Mouse (Mus musculus) kidney, adult 2 months (tissue): ENCODE data around the gene Mylip. TPM values are rescaled to one million over a fixed set of nuclear protein-coding genes. Genes with fewer than 3 reads are reported as not detected.

Experiments used
- DNase-seq: peaks from one replicate; pipeline ENCODE4 v3.0.0; 2021
- H3K27ac ChIP-seq: fragments of 200-500 bp; 2 replicates; pipeline ENCODE4 v1.5.1; 2012; ENCODE audit warnings: low read depth, low read length, control low read depth, inconsistent platforms; ENCODE audit not compliant: insufficient read depth
- H3K27me3 ChIP-seq: fragments of 200-500 bp; replicated peaks from 2 replicates; pipeline ENCODE4 v1.6.1; 2012; ENCODE audit warnings: mild to moderate bottlenecking, moderate library complexity, low read length, inconsistent platforms; ENCODE audit not compliant: control insufficient read depth, insufficient read depth
- H3K36me3 ChIP-seq: fragments of 200-500 bp; 2 replicates; pipeline ENCODE4 v1.6.1; 2012; ENCODE audit warnings: mild to moderate bottlenecking, moderate library complexity, low read length, inconsistent platforms; ENCODE audit not compliant: control insufficient read depth, insufficient read depth
- H3K4me1 ChIP-seq: fragments of 200-500 bp; 2 replicates; pipeline ENCODE4 v1.6.1; 2011; ENCODE audit warnings: low read length; ENCODE audit not compliant: control insufficient read depth, insufficient read depth
- H3K4me3 ChIP-seq: fragments of 200-500 bp; 2 replicates; pipeline ENCODE4 v1.5.1; 2011; ENCODE audit warnings: mild to moderate bottlenecking, low read depth, low read length, control low read depth; ENCODE audit not compliant: insufficient read depth
- CTCF ChIP-seq: fragments of 200-500 bp; conservative IDR thresholded peaks from 2 replicates; pipeline ENCODE4 v1.5.1; 2011; ENCODE audit warnings: low read depth, mild to moderate bottlenecking, control low read depth, low read length, moderate library complexity, mixed read lengths; ENCODE audit not compliant: insufficient read depth, insufficient read length
- POLR2A ChIP-seq: fragments of 200-500 bp; IDR thresholded peaks from one replicate; pipeline ENCODE4 v1.6.1; 2011; ENCODE audit warnings: low read depth, low read length, control low read depth
- WGBS: fragments of 180-500 bp; shearing (Covaris S2); methylation state at CpG from one replicate; pipeline ENCODE4 v1.1.7; 2018; 5-methylcytosine and 5-hydroxymethylcytosine counted together
- polyA plus RNA-seq: library from polyadenylated mRNA; depleted of rRNA; stranded (reverse); fragments of >200 nt; gene quantifications from 2 replicates; pipeline ENCODE4 v1.2.3, GENCODE M21; 2012

The Mylip gene
- polyA plus RNA-seq, 1 experiment: 29.4 TPM

DNA sequence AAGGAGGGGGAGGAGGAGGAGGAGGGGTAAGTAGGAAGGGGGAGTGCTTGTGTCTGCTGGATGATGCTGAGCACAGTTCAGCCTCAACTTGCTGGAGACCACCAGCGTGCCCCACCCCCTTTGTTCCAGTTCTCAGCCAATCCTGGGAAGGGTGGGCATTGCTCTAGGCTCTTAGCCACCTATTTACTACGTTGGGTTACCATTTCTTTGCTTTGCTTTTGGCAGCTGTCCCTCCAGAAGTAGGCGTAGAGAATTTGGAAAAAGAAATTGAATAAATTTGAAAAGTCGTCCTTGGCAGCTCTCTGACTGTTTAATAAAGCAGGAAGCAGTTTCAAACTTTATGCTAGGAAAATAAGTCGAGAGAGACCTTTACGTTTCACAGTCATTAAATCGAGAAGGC is 11.2 kb downstream of the Mylip start:
- H3K27me3 ChIP-seq: no peaks in the 10 kb centered on the region
- WGBS: 59% methylated on average over 7 of the region's 7 CpGs
- TF ChIP-seq CTCF: no peak
- TF ChIP-seq POLR2A: no peak
- H3K4me1 ChIP-seq: peaks cover 17% of the 10 kb centered on the region; the same call in 1 of the 2 replicates
- no peak overlapping the region for H3K4me3 ChIP-seq
- no peak for DNase-seq
- no peak overlapping the region for H3K27ac ChIP-seq
- peaks cover 4% of the 10 kb centered on the region for H3K36me3 ChIP-seq

DNA sequence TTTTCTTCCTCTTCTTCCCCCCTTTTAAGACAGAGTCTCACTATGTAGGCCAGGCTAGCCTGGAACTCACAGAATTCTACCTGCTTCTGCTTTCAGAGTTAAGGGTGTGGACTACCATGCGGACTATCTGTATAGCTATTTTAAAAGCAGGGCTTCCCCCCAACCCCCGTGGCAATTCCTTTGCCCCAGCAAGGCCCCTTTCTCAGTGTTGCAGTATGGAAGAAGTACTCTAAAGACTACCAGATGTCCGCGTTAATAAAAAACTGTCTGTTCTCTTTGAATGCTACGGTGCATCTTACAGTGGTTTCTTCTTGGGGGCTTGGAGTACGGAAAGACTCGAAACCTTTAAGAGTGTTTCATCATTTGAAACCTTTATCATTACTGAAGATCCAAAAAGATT is 12.3 kb downstream of the Mylip start:
- H3K4me3 ChIP-seq: no peak overlapping the region
- WGBS: 93% methylated on average over 7 of the region's 7 CpGs
- TF ChIP-seq POLR2A: no peak
- no peak for TF ChIP-seq CTCF

DNA sequence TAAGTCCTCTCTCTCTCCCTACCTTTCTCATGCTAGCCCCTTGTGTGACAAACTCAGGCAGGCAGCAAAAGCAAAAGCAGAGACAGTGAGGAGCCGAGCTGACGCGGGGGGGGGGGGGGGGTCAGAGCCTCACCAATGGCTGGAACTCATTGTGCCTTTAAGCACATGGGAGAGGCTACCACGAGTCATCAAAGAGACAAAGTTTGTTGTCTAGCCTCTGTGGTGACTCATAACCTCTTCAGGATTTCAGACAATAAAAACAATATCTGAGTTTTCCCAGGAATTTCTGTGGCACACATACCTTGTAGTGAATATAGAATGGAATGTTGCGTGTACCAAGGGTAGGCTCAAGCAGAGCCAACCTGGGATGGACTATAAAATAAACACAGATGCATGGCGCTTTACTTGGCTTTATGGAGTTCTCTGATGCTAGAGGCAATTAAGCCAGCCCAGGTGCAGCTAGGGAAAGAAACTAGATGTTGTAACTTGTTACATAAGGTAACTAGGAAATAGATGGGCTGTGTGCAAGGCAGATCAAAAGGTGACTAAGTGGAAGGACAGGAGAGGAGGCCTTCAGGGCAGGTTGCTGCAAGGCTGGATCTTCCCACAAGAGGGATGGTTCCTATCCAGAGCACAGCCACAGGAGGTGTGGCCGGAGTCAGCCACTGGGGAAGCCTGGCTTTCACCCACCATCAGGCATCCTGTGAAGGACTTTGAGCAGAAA is 12.9 kb downstream of the Mylip start:
- H3K27me3 ChIP-seq: no peaks in the 10 kb centered on the region
- TF ChIP-seq POLR2A (no peak), CTCF (no peak)
- no peak overlapping the region for H3K27ac ChIP-seq
- DNase-seq: no peak
- peaks cover 3% of the 10 kb centered on the region; the same call in 1 of the 2 replicates for H3K4me1 ChIP-seq
- H3K4me3 ChIP-seq: no peak overlapping the region
- 68% methylated on average over 7 of the region's 7 CpGs for WGBS
- peaks cover 7% of the 10 kb centered on the region for H3K36me3 ChIP-seq

More for the DNA sequence above, 12.3 kb downstream of the Mylip start:
- H3K27me3 ChIP-seq: no peaks in the 10 kb centered on the region
- H3K36me3 ChIP-seq: peaks cover 7% of the 10 kb centered on the region
- DNase-seq: no peak
- no peak overlapping the region for H3K27ac ChIP-seq
- H3K4me1 ChIP-seq: peaks cover 8% of the 10 kb centered on the region; the same call in 1 of the 2 replicates

DNA sequence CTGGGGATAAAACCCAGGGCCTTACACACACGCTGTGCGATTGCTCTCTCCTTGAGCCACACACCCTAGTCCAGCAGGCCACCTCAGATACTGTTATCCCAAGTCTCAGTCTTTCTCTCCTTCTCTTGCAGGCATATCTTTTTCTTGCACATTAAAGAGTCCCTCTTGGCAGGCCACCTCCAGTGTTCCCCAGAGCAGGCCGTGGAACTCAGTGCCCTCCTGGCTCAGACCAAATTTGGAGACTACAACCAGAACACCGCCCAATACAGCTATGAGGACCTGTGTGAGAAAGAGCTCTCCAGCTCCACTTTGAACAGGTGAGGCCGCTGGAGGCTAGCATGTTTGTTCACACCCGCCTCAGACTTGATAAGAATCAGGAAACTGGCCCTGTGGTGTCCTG is 14.7 kb downstream of the Mylip start:
- no peak for DNase-seq
- Histone ChIP-seq H3K27ac (no peak overlapping the region), H3K27me3 (no peaks in the 10 kb centered on the region), H3K4me1 (no peaks in the 10 kb centered on the region), H3K4me3 (no peak overlapping the region), H3K36me3 (peaks cover 11% of the 10 kb centered on the region)
- TF ChIP-seq CTCF: no peak
- no peak for TF ChIP-seq POLR2A
- 84% methylated on average over 6 of the region's 6 CpGs for whole genome bisulfite sequencing

DNA sequence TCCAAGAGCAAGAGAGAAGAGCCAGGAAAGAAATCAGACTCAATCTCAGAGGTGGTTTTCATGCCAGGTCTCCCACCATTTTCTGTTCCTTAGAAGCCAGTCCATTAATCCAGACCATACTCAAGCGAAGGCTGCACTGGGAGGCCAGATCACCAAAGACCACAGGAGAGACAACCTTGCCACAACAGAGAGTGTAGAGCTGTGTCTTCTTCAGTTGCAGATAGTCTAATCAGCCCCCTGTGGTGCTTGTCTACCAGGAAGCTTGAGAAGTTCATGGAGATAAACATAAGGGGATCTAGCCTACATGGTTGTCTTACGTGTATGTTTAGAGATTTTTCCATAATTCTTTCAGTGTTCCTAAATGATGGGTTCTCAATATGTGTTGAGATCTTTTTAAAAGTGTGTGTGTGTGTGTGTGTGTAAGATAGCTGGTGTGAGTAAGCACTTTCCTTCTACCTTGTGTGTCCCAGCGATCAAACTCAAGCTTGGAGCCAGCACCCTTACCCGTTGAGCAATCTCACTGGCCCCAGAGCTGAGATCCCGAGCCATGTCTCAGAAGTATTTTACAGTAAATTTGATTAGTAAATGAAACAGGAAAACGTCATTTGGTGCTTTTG is 15.8 kb downstream of the Mylip start:
- TF ChIP-seq POLR2A (no peak), CTCF (no peak)
- WGBS: 96% methylated on average over 6 of the region's 6 CpGs
- no peak overlapping the region for H3K27ac ChIP-seq
- H3K36me3 ChIP-seq: peaks cover 11% of the 10 kb centered on the region
- no peak overlapping the region for H3K4me3 ChIP-seq
- no peaks in the 10 kb centered on the region for H3K4me1 ChIP-seq
- DNase-seq: no peak
- no peaks in the 10 kb centered on the region for H3K27me3 ChIP-seq

DNA sequence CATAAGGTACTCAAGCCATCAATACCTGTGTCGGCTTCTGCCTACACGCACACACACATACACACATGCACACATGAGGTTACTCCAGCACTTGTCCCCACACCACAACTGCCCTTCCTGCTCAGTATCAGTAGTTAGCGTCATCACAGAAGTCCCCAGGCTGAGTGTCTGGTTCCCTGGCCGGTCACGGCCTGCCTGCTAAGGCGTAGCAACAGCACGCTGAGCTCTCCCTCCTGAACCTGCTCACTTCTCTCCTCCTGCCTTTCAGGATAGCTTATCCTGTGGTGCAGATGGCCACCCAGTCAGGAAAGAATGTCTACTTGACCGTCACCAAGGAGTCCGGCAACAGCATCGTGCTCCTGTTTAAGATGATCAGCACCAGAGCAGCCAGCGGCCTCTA is 16.7 kb downstream of the Mylip start:
- Histone ChIP-seq H3K36me3 (peaks cover 16% of the 10 kb centered on the region), H3K27me3 (no peaks in the 10 kb centered on the region), H3K4me3 (no peak overlapping the region), H3K4me1 (no peaks in the 10 kb centered on the region), H3K27ac (no peak overlapping the region)
- TF ChIP-seq CTCF (no peak), POLR2A (no peak)
- DNase-seq: no peak
- WGBS: 91% methylated on average over 11 of the region's 11 CpGs

DNA sequence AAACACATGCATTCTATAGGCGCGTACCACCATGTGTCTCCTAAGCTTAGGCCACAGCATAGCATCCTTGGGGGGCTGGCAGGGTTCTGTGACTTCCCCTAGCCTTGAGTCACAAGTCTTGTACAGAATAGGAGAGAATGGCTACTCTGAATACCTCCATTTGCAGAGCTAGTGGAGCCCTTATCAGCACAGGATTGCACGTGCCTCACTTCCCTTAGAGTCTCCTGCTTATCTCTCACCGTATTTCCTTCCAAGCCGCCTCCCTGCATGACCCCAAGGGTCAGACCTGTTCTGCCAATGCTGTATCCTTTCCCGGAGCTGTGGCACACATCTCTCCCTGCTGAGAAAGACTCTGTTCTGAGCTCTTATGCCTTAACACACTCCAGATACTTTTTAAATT is 17.2 kb downstream of the Mylip start:
- TF ChIP-seq CTCF: no peak
- TF ChIP-seq POLR2A: no peak
- H3K4me1 ChIP-seq: no peaks in the 10 kb centered on the region
- 62% methylated on average over 6 of the region's 6 CpGs for WGBS
- H3K36me3 ChIP-seq: peaks cover 19% of the 10 kb centered on the region
- DNase-seq: no peak
- no peak overlapping the region for H3K27ac ChIP-seq
- H3K27me3 ChIP-seq: no peaks in the 10 kb centered on the region
- H3K4me3 ChIP-seq: no peak overlapping the region
